Mouse (Mus musculus) lung, adult 2 months (tissue): Measurements from ENCODE around the gene Akr1b3.

ENCODE experiments used
- CTCF ChIP-seq: fragments of 200-500 bp; IDR thresholded peaks from 2 replicates; pipeline ENCODE4 v1.5.1; 2011; ENCODE audit warnings: mild to moderate bottlenecking, low read length, control low read depth; ENCODE audit not compliant: insufficient read depth
- POLR2A ChIP-seq: fragments of 200-500 bp; IDR thresholded peaks from 2 replicates; pipeline ENCODE4 v1.6.1; 2011; ENCODE audit warnings: low read depth, mild to moderate bottlenecking, control low read depth, low read length, borderline replicate concordance; ENCODE audit errors: extremely low read depth

DNA sequence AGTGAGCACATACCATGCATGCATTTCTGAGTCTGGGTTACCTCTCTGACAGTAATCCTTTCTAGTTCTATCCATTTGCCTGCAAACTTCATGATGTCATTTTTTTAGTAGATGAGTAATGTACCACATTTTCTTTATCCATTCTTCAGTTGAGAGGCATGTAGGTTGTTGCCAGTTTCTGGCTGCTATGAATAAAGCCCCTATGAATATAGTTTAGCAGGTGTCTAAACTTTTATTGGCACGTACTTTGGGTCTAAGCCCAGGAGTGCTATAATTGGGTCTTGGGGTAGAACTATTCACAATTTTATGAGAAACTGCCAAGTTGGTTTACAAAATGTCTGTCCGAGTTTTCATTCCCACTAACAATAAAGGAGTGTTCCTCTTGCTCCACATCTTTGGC is 20.5 kb upstream of the Akr1b3 start:
- no peak for TF ChIP-seq CTCF
- TF ChIP-seq POLR2A = no peak
